Mouse (Mus musculus) limb, embryonic 13.5 days (tissue): ENCODE measurements around the gene Asb8. TPM values are rescaled to one million over a fixed set of nuclear protein-coding genes. Genes with fewer than 3 reads are reported as not detected.

Source experiments
- ATAC-seq: fragments of 200-750 bp; cut with Nextera tagmentation; 2 replicates; pipeline ENCODE4 v1.8.0; 2017; ENCODE audit warnings: low read depth, moderate number of reproducible peaks, moderate TSS enrichment; ENCODE audit not compliant: low FRiP score
- H3K27ac ChIP-seq: fragments of 300-500 bp; sonication (generic); 2 replicates; pipeline ENCODE4 v1.5.1; 2015; ENCODE audit warnings: inconsistent platforms, mild to moderate bottlenecking, moderate library complexity
- H3K27me3 ChIP-seq: fragments of 300-500 bp; sonication (generic); 2 replicates; pipeline ENCODE4 v1.6.1; 2015; ENCODE audit warnings: mild to moderate bottlenecking, inconsistent platforms
- H3K36me3 ChIP-seq: fragments of 300-500 bp; sonication (generic); 2 replicates; pipeline ENCODE4 v1.6.1; 2015; ENCODE audit warnings: inconsistent platforms, mild to moderate bottlenecking, moderate library complexity
- H3K4me1 ChIP-seq: fragments of 300-500 bp; sonication (generic); 2 replicates; pipeline ENCODE4 v1.6.1; 2015; ENCODE audit warnings: inconsistent platforms
- H3K4me2 ChIP-seq: fragments of 300-500 bp; sonication (generic); replicated peaks from 2 replicates; pipeline ENCODE4 v1.6.1; 2015; ENCODE audit warnings: inconsistent platforms, mild to moderate bottlenecking, moderate library complexity
- H3K4me3 ChIP-seq: fragments of 300-500 bp; sonication (generic); 2 replicates; pipeline ENCODE4 v1.5.1; 2015; ENCODE audit warnings: moderate library complexity, mild to moderate bottlenecking, inconsistent platforms
- H3K9ac ChIP-seq: fragments of 300-500 bp; sonication (generic); 2 replicates; pipeline ENCODE4 v1.6.1; 2015; ENCODE audit warnings: mild to moderate bottlenecking, inconsistent platforms
- H3K9me3 ChIP-seq: fragments of 300-500 bp; sonication (generic); 2 replicates; pipeline ENCODE4 v1.6.1; 2016; ENCODE audit warnings: inconsistent platforms
- WGBS: fragments of 180-500 bp; shearing (Covaris S2); methylation state at CpG from one replicate; pipeline ENCODE4 v1.1.7; 2015; 5-methylcytosine and 5-hydroxymethylcytosine counted together
- polyA plus RNA-seq: library from polyadenylated mRNA; unstranded; fragments of >200 nt; fragmentation: Nextera tagmentation; extraction: Ambion mirVana; gene quantifications from 2 replicates; pipeline ENCODE4 v1.2.1, GENCODE M21; 2015

The Asb8 gene
- polyA plus RNA-seq, 1 experiment from 2014 or later: 51.0 TPM

DNA sequence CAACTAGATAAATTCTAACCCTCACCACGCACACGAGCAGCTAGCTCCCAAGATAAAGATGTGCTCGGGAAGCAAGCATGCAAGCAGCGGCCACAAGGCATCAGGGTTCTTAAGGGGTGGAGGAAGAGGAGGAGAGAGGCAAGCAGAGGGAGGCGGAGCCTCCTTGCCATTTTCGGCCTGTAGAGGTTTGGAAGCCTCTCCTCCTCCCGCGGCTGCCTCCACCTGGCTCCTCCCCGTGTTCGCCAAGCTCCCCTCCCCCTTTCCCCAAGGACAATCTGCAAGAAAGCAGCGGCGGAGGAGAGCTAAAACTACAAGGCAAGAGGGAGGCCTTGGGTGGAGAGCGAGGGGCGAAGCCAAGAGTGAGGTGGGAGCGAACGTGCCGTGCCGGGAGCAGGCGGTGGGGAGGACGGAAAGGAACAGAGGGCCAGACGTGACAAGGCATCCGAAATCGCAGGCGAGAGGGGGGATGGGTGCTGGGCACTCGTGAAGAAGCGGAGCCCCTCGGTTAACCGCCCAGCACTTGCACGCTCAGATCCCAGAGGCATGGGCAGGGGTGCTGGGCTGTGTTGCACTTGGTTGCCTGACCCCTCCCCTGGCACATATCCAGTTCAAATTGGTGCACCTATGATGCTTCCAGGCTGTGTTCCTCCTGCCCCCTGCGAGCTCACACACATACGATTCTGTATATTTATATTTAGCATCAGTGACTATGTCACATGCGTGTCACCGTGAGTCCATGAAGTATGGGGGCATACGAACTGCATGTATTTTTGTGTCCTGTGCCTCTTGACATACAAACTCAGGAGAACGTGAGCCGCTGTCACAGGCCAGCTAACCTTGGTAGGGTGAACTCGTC, 56.9 kb downstream of the Asb8 start:
- ATAC-seq: peak; percentile 94
- peak overlapping the region; percentile 80 for H3K4me2 ChIP-seq

DNA sequence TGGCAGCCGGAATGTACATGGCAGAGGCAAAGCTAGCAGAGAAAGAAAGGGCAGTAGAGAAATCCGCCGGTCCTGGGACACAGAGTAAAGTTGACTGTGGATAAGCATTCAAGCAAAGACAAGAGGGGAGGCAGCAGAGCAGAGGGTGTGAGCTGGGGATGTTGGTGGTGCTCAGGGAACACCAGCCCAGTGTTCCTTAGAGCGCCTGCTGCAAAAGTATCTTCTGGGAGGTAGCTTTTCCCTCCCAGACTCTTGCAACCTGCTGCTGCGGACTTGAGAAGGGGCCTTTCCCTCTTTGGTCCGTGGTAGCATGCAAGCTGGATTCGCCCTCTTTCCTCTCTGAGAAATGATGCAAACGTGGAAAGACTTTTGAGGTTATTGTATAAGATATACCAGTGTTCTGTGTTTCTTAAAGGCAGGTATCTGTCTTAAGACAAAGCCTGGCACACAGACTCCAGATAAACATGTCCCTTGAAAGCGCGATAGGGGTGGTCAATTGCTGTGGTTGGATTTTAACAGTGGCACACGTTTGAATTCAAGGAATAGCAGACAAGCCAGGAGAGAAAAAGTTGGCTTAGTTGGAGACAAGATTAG, 57.6 kb downstream of the Asb8 start:
- WGBS: 43% methylated on average over 11 of the region's 11 CpGs
- H3K4me2 ChIP-seq: peak overlapping the region; percentile 80
- peaks cover 22% of the 10 kb centered on the region for H3K4me1 ChIP-seq
- H3K27ac ChIP-seq: peak overlapping the region; percentile 79
- peak overlapping the region; percentile 82 for H3K9ac ChIP-seq
- no peaks in the 10 kb centered on the region for H3K9me3 ChIP-seq
- peak overlapping the region; percentile 71 for H3K4me3 ChIP-seq
- peaks cover 11% of the 10 kb centered on the region for H3K36me3 ChIP-seq
- ATAC-seq: no peak
- H3K27me3 ChIP-seq: no peaks in the 10 kb centered on the region

More for the DNA sequence above, 56.9 kb downstream of the Asb8 start:
- peak overlapping the region; percentile 71 for H3K4me3 ChIP-seq
- peaks cover 13% of the 10 kb centered on the region for H3K36me3 ChIP-seq
- peaks cover 22% of the 10 kb centered on the region for H3K4me1 ChIP-seq
- no peaks in the 10 kb centered on the region for H3K27me3 ChIP-seq
- WGBS: 2% methylated on average over 37 of the region's 37 CpGs
- H3K27ac ChIP-seq: peak overlapping the region; percentile 79
- no peaks in the 10 kb centered on the region for H3K9me3 ChIP-seq
- peak overlapping the region; percentile 82 for H3K9ac ChIP-seq

DNA sequence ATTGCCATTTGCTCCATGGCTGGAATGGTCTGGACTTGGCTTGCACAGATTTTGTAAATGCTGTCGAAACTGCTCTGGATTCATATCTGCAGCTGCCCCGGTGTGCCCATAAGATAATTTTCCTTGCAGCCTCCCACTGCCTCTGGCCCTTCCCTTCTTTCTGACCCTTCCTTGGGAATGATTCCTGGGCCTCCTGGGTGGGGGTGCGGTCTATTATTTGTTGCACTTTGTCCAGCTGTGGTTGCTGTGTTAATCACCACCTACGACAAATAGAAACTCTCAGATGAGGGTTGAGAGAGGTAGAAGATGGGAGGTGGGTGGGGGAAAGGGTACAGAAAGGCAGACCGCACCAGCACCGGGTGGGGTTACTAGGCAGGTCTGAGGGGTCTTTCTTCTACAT, 58.2 kb downstream of the Asb8 start:
- H3K9ac ChIP-seq: no peak overlapping the region
- H3K4me3 ChIP-seq: no peak overlapping the region

DNA sequence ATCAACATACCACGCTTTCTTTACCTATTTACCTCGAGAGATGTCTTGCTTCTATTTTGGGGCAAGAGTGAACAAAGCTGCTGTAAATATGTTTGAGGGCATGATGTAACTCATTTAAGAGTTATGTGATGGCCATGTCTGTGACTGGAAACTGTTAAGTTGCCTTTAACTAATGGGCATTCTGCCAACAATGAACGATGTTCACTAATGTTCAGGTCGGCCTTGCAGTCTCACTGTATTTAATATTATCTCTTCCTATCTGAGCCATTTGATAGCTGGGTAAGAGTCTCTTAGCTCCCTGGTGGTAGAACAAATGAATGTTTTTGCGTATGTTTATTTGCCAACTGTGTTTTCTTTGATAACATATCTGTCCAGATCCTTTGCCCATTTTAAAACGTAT, 58.9 kb downstream of the Asb8 start:
- no peak for ATAC-seq
- H3K27me3 ChIP-seq: no peaks in the 10 kb centered on the region
- WGBS: 77% methylated on average over 6 of the region's 6 CpGs
- H3K4me1 ChIP-seq: peaks cover 22% of the 10 kb centered on the region
- H3K9ac ChIP-seq: no peak overlapping the region
- H3K4me3 ChIP-seq: no peak overlapping the region
- no peaks in the 10 kb centered on the region for H3K36me3 ChIP-seq
- H3K4me2 ChIP-seq: no peak overlapping the region
- H3K27ac ChIP-seq: no peak overlapping the region
- no peaks in the 10 kb centered on the region for H3K9me3 ChIP-seq

More for the DNA sequence above, 58.2 kb downstream of the Asb8 start:
- Histone ChIP-seq H3K36me3 (peaks cover 5% of the 10 kb centered on the region), H3K27ac (no peak overlapping the region), H3K4me2 (no peak overlapping the region), H3K4me1 (peaks cover 22% of the 10 kb centered on the region), H3K9me3 (no peaks in the 10 kb centered on the region), H3K27me3 (no peaks in the 10 kb centered on the region)
- no peak for ATAC-seq
- WGBS: 83% methylated on average over 6 of the region's 6 CpGs

DNA sequence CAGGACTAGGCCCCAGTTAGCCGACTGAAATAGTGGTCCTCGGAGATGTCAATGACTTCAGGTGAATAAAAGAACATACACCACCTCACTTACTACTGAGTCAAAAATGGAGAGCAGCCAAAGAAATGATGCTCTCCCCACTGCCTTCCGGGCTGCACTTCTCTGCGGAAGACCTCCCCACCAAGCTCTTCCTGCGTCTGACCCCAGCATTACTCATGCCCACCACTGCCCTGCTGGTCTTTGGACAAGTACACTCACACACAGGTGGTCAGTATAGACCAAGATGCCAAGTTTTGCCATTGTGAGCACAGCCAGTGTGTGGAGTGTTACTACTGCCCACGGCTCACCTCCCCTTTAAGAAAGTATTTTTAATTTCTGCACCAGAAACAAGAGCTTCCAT, 63.0 kb downstream of the Asb8 start:
- ATAC-seq: no peak
- H3K4me3 ChIP-seq: no peak overlapping the region
- peaks cover 1% of the 10 kb centered on the region; the same call in 1 of the 2 replicates for H3K4me1 ChIP-seq
- 91% methylated on average over 6 of the region's 6 CpGs for WGBS
- no peak overlapping the region for H3K9ac ChIP-seq
- no peak overlapping the region for H3K27ac ChIP-seq
- H3K4me2 ChIP-seq: no peak overlapping the region
- H3K27me3 ChIP-seq: no peaks in the 10 kb centered on the region
- H3K36me3 ChIP-seq: no peaks in the 10 kb centered on the region
- no peaks in the 10 kb centered on the region for H3K9me3 ChIP-seq

- no peak overlapping the region for H3K27ac ChIP-seq
- no peak overlapping the region for H3K4me3 ChIP-seq
- no peaks in the 10 kb centered on the region for H3K36me3 ChIP-seq
- no peak overlapping the region for H3K4me2 ChIP-seq
- no peak overlapping the region for H3K9ac ChIP-seq
- 86% methylated on average over 9 of the region's 9 CpGs for WGBS
- no peaks in the 10 kb centered on the region for H3K9me3 ChIP-seq
- no peaks in the 10 kb centered on the region for H3K27me3 ChIP-seq
- ATAC-seq: no peak
- H3K4me1 ChIP-seq: no peaks in the 10 kb centered on the region
These were observed 66.9 kb downstream of the Asb8 start for GRCm38 (mm10) chr15:98098519-98098918.

GRCm38 (mm10) chr15:98096957-98097356, 68.5 kb downstream of the Asb8 start:
- H3K27ac ChIP-seq: no peak overlapping the region

DNA sequence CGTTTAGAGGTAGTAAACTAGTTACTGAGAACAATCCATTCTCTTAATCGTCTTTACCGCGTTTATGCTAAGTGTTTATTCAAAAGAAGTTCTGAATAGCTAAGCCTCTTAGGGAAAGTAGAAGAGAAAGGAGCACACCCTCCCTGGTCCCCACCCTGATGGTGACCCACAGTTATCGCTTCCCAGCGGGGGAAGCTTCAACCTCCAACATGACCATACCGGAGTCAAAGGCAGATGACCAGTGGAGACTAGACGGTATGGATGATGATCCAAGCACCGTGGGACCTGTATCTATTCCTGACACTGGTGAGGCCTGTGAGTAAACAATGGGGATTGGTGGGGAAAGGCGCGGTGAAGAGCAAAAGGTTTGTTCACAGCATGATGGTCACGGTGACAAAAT, 70.5 kb downstream of the Asb8 start:
- H3K4me2 ChIP-seq: no peak overlapping the region
- ATAC-seq: no peak
- H3K9me3 ChIP-seq: no peaks in the 10 kb centered on the region
- no peak overlapping the region for H3K27ac ChIP-seq
- 89% methylated on average over 12 of the region's 12 CpGs for WGBS
- H3K27me3 ChIP-seq: no peaks in the 10 kb centered on the region
- H3K4me1 ChIP-seq: peaks cover 12% of the 10 kb centered on the region
- H3K4me3 ChIP-seq: no peak overlapping the region
- H3K9ac ChIP-seq: no peak overlapping the region
- no peaks in the 10 kb centered on the region for H3K36me3 ChIP-seq

More at GRCm38 (mm10) chr15:98096957-98097356, 68.5 kb downstream of the Asb8 start:
- Histone ChIP-seq H3K36me3 (no peaks in the 10 kb centered on the region), H3K4me3 (no peak overlapping the region), H3K9ac (no peak overlapping the region), H3K4me2 (no peak overlapping the region), H3K27me3 (no peaks in the 10 kb centered on the region), H3K4me1 (peaks cover 4% of the 10 kb centered on the region), H3K9me3 (no peaks in the 10 kb centered on the region)
- WGBS: 57% methylated on average over 3 of the region's 3 CpGs
- ATAC-seq: no peak

DNA sequence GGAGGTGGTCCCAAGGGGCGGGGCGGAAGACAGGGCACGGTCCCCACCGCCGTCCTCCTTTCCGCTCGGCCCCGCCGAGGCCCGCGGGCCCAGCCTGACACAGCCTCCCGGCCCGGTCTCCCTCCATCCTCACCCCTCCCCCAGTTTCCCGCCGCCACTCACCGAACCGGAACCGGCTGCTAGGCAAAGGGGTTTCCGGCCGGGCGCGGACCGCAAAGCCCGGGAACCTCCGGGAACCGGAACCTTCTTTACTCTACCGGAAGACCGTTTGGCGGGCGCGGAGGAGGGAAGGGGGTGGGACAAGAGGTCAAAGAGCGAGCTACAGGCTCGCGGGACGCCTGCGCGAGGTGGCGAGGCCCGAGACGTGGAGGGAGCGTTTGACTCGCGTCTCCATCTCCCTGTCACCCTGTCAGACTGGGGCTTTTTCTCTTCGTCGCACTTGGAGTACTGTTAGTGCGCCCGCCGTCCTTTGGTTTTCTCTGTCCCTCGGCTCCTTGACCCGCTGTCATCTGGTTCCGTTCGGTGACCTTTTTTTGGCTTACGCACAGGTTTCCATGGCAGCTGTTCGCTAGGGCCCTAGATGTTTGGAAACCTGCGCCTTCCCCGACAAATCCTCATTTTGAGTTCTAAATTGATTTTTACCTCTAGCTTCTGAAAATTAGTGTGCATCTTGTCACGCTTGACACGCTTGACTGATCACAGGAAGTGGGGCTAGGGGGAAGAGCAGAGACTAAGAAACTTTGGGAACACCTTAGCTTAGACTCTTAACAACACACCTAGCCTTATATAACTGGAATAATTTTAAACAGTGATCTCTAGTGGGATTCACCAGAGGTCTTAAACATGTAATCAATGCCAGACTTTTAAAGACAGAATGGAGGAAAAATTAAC, 72.1 kb downstream of the Asb8 start, which contains the start of gene Senp1:
Gene Senp1 (minus strand): TSS at position 624 of the 891 bp plus-strand sequence.
- Histone ChIP-seq H3K9me3 (no peaks in the 10 kb centered on the region), H3K27ac (peak within 1 kb of the TSS; percentile 95), H3K27me3 (no peaks in the 10 kb centered on the region), H3K4me2 (peak within 1 kb of the TSS; percentile 71), H3K36me3 (peaks cover 8% of the 10 kb centered on the region), H3K4me1 (peaks cover 12% of the 10 kb centered on the region), H3K4me3 (peak within 1 kb of the TSS; percentile 94), H3K9ac (peak within 1 kb of the TSS; percentile 94)
- peak; percentile 91 for ATAC-seq
- under 1% methylated on average over 46 of the region's 58 CpGs for WGBS

DNA sequence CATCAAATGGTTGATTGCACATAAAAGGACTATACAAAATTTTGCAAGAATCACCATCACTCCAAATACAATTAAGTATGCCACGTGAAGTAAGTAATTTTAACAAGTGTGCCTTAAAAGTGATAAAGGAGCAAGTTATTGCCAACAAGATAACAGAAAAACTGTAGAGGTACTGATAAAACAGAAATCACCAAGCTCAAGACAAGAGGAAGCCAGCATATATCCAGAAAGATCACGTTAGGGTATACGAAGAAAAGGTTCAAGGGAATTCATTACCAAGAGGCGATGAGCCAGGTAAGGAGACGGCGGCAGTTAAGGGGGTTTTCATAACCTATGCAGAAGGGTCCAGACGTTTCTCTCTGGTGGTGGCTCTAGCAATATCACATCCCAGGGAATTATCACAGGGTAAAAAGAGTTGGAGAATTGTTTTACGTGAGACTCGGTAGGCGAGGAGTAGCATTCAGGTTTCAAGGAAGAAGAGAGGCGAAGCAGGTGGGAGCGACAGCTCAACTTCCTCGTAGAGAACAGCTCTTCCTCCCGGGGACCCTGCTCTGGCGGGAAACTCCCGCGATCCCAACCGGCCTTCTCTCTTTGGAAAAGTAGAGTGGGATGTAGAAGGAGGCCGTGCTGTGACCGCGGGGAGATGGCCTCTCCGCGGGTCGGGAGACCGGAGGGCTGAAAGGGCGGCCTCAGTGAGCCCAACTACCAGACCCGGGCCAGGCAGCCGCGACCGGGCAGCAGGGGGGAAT, 72.9 kb downstream of the Asb8 start, which contains the start of gene Pfkm:
Gene Pfkm (plus strand): TSS at position 218 of the 749 bp plus-strand sequence.
- H3K4me1 ChIP-seq: peaks cover 12% of the 10 kb centered on the region
- peak within 1 kb of the TSS; percentile 95 for H3K27ac ChIP-seq
- ATAC-seq: peak; percentile 4; the same call in 1 of the 2 replicates
- H3K9ac ChIP-seq: peak within 1 kb of the TSS; percentile 94
- peak within 1 kb of the TSS; percentile 71 for H3K4me2 ChIP-seq
- peaks cover 13% of the 10 kb centered on the region for H3K36me3 ChIP-seq
- H3K27me3 ChIP-seq: no peaks in the 10 kb centered on the region
- peak within 1 kb of the TSS; percentile 94 for H3K4me3 ChIP-seq
- WGBS: under 1% methylated on average over 30 of the region's 30 CpGs
- H3K9me3 ChIP-seq: no peaks in the 10 kb centered on the region

- WGBS: 41% methylated on average over 4 of the region's 4 CpGs
- Histone ChIP-seq H3K4me3 (peak overlapping the region; percentile 94), H3K27ac (no peak overlapping the region), H3K9ac (peak overlapping the region; percentile 94), H3K9me3 (no peaks in the 10 kb centered on the region), H3K36me3 (peaks cover 13% of the 10 kb centered on the region), H3K4me2 (peak overlapping the region; percentile 71), H3K27me3 (no peaks in the 10 kb centered on the region), H3K4me1 (peaks cover 12% of the 10 kb centered on the region)
- no peak for ATAC-seq
These were observed 73.6 kb downstream of the Asb8 start for GRCm38 (mm10) chr15:98091841-98092240.
